Mouse (Mus musculus): ENCODE data around the gene Grin2c. TPM values are rescaled to one million over a fixed set of nuclear protein-coding genes. Genes with fewer than 3 reads are reported as not detected.

Grin2c gene
- polyA plus RNA-seq, 1 experiment from 2014 or later = not detected

DNA sequence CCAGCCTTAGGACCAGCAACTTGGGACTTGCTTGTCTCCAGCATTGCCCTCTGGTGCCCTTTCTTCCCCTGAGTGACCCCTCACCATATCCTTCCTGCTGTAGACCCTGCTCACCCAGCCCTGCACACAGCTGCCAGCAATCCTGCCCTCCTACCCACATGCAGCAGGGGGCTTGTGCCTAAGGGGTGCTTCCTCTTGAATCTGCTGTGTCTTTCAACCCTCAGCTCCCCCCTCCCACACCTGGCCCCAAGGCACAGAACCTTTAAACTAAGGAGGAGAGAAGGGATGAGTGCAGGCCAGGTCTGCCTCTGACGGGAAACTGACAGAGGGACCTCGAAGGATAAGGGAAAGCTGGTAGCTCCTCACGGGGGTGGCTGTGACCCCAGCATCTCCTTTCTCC, 24.3 kb downstream of the Grin2c start:
- H3K9ac ChIP-seq = no peak overlapping the region
- H3K27me3 ChIP-seq (replicated peaks) = peaks cover 53% of the 10 kb centered on the region
- peaks cover 32% of the 10 kb centered on the region for H3K36me3 ChIP-seq
- 78% methylated on average over 3 of the region's 3 CpGs for WGBS
- H3K4me3 ChIP-seq = no peak overlapping the region
- H3K27ac ChIP-seq (replicated peaks) = no peak overlapping the region
- H3K4me1 ChIP-seq = peaks cover 22% of the 10 kb centered on the region
- no peak for ATAC-seq (ENCODE audit: extremely low read depth, insufficient number of reproducible peaks, low FRiP score, low TSS enrichment)
- H3K4me2 ChIP-seq = no peak overlapping the region
- H3K9me3 ChIP-seq = no peaks in the 10 kb centered on the region

- ATAC-seq (ENCODE audit: extremely low read depth, insufficient number of reproducible peaks, low FRiP score, low TSS enrichment) = no peak
- H3K9ac ChIP-seq = no peak overlapping the region
- 79% methylated on average over 11 of the region's 11 CpGs for WGBS
- H3K27me3 ChIP-seq (replicated peaks) = peaks cover 46% of the 10 kb centered on the region
- H3K4me3 ChIP-seq = no peak overlapping the region
- no peak overlapping the region for H3K4me2 ChIP-seq
- H3K4me1 ChIP-seq = peaks cover 15% of the 10 kb centered on the region
- H3K9me3 ChIP-seq = no peaks in the 10 kb centered on the region
- peaks cover 32% of the 10 kb centered on the region for H3K36me3 ChIP-seq
- H3K27ac ChIP-seq (replicated peaks) = no peak overlapping the region
These were observed 25.6 kb downstream of the Grin2c start for GRCm38 (mm10) chr11:115241402-115241801.

- Histone ChIP-seq H3K4me2 (no peak overlapping the region), H3K27ac (replicated peaks) (no peak overlapping the region), H3K27me3 (replicated peaks) (peaks cover 55% of the 10 kb centered on the region), H3K4me3 (no peak overlapping the region), H3K9ac (peak overlapping the region; percentile 28; the same call in 1 of the 2 replicates), H3K4me1 (peaks cover 35% of the 10 kb centered on the region), H3K9me3 (no peaks in the 10 kb centered on the region), H3K36me3 (peaks cover 9% of the 10 kb centered on the region; the same call in 1 of the 2 replicates)
- ATAC-seq (ENCODE audit: extremely low read depth, insufficient number of reproducible peaks, low FRiP score, low TSS enrichment) = no peak
- WGBS = 38% methylated on average over 5 of the region's 5 CpGs
These were observed 30.5 kb downstream of the Grin2c start for GRCm38 (mm10) chr11:115236570-115236969.

DNA sequence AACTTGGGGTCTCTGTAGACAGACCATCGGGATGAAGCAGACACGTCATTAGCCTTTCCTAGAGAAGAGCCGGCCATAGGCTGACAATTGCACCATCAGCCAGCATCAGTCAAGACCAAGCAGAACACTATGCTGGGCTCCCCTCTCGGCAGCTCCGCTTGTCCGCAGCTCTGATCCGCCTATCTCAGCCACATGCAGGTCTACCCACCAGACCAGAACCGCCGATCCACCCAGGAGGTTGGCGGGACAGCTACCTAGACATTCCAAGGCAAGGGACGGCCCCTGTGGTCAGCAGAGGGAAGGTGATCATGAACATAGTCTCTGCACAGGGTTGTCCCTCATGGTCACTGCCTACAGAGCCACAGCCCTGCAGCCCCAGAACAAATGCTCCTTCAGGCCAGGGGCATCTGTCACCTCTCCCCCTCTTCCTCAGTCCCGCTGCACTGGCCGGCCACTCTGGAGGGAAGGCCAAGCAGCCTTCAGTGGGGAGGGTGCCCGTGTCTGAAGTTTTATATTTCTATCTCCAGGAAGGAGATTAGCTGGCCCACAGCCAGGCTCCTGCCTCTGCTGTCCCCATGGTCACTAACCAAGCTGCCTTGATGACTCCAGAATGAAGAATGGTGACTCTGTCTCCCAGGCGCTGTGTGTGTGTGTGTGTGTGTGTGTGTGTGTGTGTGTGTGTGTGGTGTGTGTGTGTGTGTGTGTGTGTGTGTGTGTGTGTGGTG, 32.6 kb downstream of the Grin2c start:
- Histone ChIP-seq H3K9me3 (no peaks in the 10 kb centered on the region), H3K4me2 (no peak overlapping the region), H3K27ac (replicated peaks) (no peak overlapping the region), H3K4me3 (no peak overlapping the region), H3K36me3 (peaks cover 4% of the 10 kb centered on the region; the same call in 1 of the 2 replicates), H3K27me3 (replicated peaks) (peaks cover 55% of the 10 kb centered on the region), H3K9ac (no peak overlapping the region), H3K4me1 (peaks cover 49% of the 10 kb centered on the region)
- ATAC-seq (ENCODE audit: extremely low read depth, insufficient number of reproducible peaks, low FRiP score, low TSS enrichment) = no peak
- WGBS = 48% methylated on average over 15 of the region's 15 CpGs

- H3K9me3 ChIP-seq = no peaks in the 10 kb centered on the region
- no peak overlapping the region for H3K4me3 ChIP-seq
- H3K4me1 ChIP-seq = peaks cover 57% of the 10 kb centered on the region
- no peaks in the 10 kb centered on the region for H3K36me3 ChIP-seq
- no peak overlapping the region for H3K27ac ChIP-seq (replicated peaks)
- peaks cover 56% of the 10 kb centered on the region for H3K27me3 ChIP-seq (replicated peaks)
- WGBS = 64% methylated on average over 20 of the region's 20 CpGs
- H3K9ac ChIP-seq = no peak overlapping the region
- ATAC-seq (ENCODE audit: extremely low read depth, insufficient number of reproducible peaks, low FRiP score, low TSS enrichment) = no peak
- H3K4me2 ChIP-seq = no peak overlapping the region
These were observed 33.3 kb downstream of the Grin2c start for GRCm38 (mm10) chr11:115233526-115234290.

DNA sequence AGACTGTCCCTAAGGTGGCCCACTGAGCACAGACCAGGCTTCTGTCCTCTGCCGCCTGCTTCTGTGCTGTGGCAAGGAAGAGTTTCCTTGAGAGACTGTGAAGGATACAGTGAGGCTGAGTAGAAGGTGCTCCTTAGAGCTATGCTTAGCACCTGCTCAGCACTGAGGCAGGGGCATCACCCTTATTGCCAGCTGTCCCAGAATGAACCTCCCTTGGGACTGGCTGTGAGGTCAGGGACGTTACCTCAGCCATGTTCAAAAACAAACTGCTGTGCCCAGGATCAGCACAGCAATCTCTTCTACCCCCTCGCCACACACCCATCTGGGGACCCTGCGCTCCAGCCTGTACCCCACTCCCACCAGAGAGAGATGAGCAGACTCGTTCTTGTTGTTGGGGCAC, 34.2 kb downstream of the Grin2c start:
- no peak for ATAC-seq (ENCODE audit: extremely low read depth, insufficient number of reproducible peaks, low FRiP score, low TSS enrichment)
- H3K4me3 ChIP-seq = no peak overlapping the region
- 78% methylated on average over 5 of the region's 5 CpGs for WGBS
- no peak overlapping the region for H3K4me2 ChIP-seq
- no peaks in the 10 kb centered on the region for H3K9me3 ChIP-seq
- H3K27me3 ChIP-seq (replicated peaks) = peaks cover 52% of the 10 kb centered on the region
- no peak overlapping the region for H3K9ac ChIP-seq
- H3K27ac ChIP-seq (replicated peaks) = no peak overlapping the region
- H3K4me1 ChIP-seq = peaks cover 65% of the 10 kb centered on the region
- no peaks in the 10 kb centered on the region for H3K36me3 ChIP-seq

DNA sequence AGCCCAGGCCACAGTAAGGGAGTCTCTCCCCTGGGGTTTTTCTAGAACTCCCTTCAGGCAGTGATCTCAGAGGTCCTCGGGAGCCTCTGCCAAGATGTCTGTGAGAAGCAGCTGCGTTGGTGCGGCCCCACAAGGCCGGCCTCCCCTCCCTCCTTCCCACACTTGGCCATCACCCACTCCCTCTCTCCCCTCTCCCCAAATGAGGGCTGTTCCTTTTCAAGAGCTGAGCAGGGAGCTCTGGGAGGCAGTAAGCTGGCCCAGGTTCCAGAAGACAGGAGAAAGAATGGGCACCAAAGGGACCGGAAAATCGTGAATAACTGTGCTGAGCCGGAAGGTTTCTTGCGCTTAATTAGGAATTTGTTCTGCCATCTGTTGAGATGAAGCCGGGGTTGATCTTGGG, 35.1 kb downstream of the Grin2c start:
- Histone ChIP-seq H3K27ac (replicated peaks) (no peak overlapping the region; the same call in 1 of the 2 replicates), H3K4me1 (peaks cover 74% of the 10 kb centered on the region), H3K27me3 (replicated peaks) (peaks cover 45% of the 10 kb centered on the region), H3K4me2 (no peak overlapping the region), H3K9me3 (no peaks in the 10 kb centered on the region), H3K9ac (no peak overlapping the region), H3K4me3 (no peak overlapping the region), H3K36me3 (no peaks in the 10 kb centered on the region)
- WGBS = 65% methylated on average over 9 of the region's 9 CpGs
- no peak for ATAC-seq (ENCODE audit: extremely low read depth, insufficient number of reproducible peaks, low FRiP score, low TSS enrichment)

- no peaks in the 10 kb centered on the region for H3K36me3 ChIP-seq
- 53% methylated on average over 14 of the region's 14 CpGs for WGBS
- H3K4me3 ChIP-seq = no peak overlapping the region
- no peaks in the 10 kb centered on the region for H3K9me3 ChIP-seq
- peaks cover 45% of the 10 kb centered on the region for H3K27me3 ChIP-seq (replicated peaks)
- no peak overlapping the region; the same call in 1 of the 2 replicates for H3K27ac ChIP-seq (replicated peaks)
- 0 out of 2 replicates have a peak overlapping the region, but pooled peaks have one; percentile 40 for H3K9ac ChIP-seq
- no peak overlapping the region for H3K4me2 ChIP-seq
- ATAC-seq (ENCODE audit: extremely low read depth, insufficient number of reproducible peaks, low FRiP score, low TSS enrichment) = no peak
- H3K4me1 ChIP-seq = peaks cover 74% of the 10 kb centered on the region
These were observed 35.7 kb downstream of the Grin2c start for GRCm38 (mm10) chr11:115231168-115231915.

GRCm38 (mm10) chr11:115229021-115229930, 37.8 kb downstream of the Grin2c start:
- H3K27me3 ChIP-seq (replicated peaks) = peaks cover 40% of the 10 kb centered on the region
- H3K4me1 ChIP-seq = peaks cover 76% of the 10 kb centered on the region
- no peak overlapping the region for H3K4me2 ChIP-seq
- WGBS = 43% methylated on average over 15 of the region's 15 CpGs
- H3K36me3 ChIP-seq = no peaks in the 10 kb centered on the region
- H3K9me3 ChIP-seq = no peaks in the 10 kb centered on the region
- H3K27ac ChIP-seq (replicated peaks) = no peak overlapping the region; the same call in 1 of the 2 replicates
- peak overlapping the region; percentile 34; the same call in 1 of the 2 replicates for H3K9ac ChIP-seq
- H3K4me3 ChIP-seq = no peak overlapping the region
- peak; percentile 26; the same call in 1 of the 2 replicates for ATAC-seq (ENCODE audit: extremely low read depth, insufficient number of reproducible peaks, low FRiP score, low TSS enrichment)

DNA sequence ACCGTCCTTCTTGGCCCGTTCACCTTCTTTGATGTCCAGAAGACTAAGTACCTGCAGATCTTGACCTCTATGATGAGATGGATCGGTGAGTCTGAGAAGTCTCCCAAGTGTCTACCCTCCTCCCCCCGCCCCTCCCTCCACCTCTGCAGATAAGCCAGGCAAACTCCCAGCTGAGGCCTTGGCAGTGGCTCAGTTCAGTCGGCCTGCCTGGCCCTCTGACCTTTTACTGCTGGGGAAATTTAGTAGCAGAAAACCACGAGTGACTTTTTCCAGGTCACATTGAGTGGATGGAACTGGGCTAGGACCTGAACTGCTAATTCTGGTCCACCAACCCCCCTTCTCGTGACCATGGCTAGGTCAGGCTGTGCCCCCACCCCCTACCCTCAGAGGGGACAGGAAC, 38.6 kb downstream of the Grin2c start:
- H3K9ac ChIP-seq = no peak overlapping the region
- H3K36me3 ChIP-seq = no peaks in the 10 kb centered on the region
- no peak for ATAC-seq (ENCODE audit: extremely low read depth, insufficient number of reproducible peaks, low FRiP score, low TSS enrichment)
- no peak overlapping the region for H3K4me3 ChIP-seq
- 47% methylated on average over 7 of the region's 7 CpGs for WGBS
- peaks cover 80% of the 10 kb centered on the region for H3K4me1 ChIP-seq
- H3K9me3 ChIP-seq = no peaks in the 10 kb centered on the region
- H3K27me3 ChIP-seq (replicated peaks) = peaks cover 36% of the 10 kb centered on the region
- no peak overlapping the region for H3K27ac ChIP-seq (replicated peaks)
- H3K4me2 ChIP-seq = no peak overlapping the region
